Mouse (Mus musculus): ENCODE results near the gene Tnfsf15.

GRCm38 (mm10) chr4:63743660-63744059 is 1.3 kb downstream of the Tnfsf15 start:
- TF ChIP-seq POLR2A (IDR thresholded peaks at IDR 0.05; ENCODE audit: low read depth, low read length) = no peak
- no peak for TF ChIP-seq CTCF (IDR thresholded peaks at IDR 0.05; ENCODE audit: extremely low read depth, insufficient read length, insufficient replicate concordance, low read depth, low read length)
